Mouse (Mus musculus) lung, postnatal 14 days (tissue): Measurements from ENCODE around the gene Fam171a1.
A peak's percentile ranks its signal among the peaks of the same experiment; 100 is the strongest.
"Not testable (repeated sequence)": the region's sequence is repeated elsewhere in the genome, so short reads cannot be mapped to it uniquely, and the experiment has no call there.

Experiments
- DNase-seq: peaks from one replicate; pipeline ENCODE4 v3.0.0; 2021

Gene Fam171a1

DNA sequence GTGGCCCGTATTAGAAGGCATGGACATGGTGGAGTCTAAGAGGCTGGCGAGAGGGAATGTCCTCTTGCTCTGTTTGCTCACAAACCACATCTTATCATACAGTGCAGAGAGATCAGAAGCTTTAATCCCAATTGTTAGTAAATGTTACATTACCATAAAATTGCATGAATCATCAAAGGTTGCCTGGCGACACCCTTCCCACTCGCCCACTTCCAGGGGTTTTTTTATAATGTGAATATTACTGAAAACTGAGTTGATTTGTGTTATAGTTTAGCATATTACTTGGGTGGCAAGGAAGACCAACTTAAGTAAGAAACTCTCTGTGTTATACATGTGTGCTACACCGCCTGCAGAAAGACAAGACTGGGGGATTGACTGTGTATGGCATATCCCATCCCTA lies 60.9 kb downstream of the Fam171a1 start:
- DNase-seq, result no peak

DNA sequence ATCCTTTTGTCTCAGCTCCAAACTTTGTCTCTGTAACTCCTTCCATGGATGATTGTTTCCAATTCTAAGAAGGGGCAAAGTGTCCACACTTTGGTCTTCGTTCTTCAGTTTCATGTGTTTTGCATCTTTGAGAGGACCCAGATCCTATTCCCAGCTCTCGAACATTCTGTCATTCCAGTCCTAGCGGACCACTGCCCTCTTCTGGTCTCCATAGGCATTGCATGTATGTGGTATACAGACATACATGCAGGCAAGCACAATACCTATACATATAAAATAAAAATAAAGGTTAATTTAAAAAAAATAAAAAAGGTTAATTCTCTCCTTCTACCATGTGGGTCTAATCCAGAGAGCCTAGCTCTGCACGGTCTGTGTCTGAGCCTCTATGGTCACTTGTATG lies 62.0 kb downstream of the Fam171a1 start:
- DNase-seq, result not testable (repeated sequence)

DNA sequence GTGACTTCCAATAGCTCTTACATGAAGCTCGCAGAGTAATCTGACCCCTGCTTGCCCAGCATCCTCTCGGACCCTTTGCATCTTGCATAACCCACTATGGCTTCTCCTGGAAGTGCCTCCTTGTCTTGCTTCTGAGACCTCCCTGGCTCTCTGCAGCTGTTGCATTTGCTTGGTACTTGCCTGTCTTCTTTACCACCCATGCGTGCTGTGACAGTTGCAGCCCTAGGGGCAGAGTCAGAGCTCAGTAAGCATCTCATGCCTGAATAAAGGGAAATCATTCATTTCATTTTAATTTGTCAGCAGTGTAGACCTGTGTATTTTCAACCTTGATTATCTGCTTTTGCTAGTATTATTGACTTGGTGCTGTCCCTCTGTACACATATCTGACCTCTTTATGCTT lies 62.7 kb downstream of the Fam171a1 start:
- DNase-seq, result no peak

DNA sequence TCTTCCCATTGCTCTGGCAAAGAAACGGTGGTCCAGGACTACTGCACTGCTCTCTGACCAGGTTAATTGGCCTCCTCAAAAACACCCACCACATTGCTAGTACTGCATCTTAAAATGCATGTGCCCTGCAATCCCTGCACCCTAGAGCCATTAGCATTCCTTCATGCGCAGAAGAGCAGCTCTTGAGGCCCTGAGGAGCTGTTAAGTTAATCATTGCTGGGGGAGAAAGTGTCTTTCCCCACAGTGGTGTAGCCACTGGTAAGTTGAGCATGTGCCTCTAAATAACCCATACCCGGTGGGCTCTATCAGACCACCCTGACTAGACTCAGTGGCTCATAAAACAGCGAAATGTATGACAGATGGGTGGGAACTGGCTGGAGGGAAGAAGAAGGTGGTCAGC lies 66.5 kb downstream of the Fam171a1 start:
- DNase-seq, result no peak

DNA sequence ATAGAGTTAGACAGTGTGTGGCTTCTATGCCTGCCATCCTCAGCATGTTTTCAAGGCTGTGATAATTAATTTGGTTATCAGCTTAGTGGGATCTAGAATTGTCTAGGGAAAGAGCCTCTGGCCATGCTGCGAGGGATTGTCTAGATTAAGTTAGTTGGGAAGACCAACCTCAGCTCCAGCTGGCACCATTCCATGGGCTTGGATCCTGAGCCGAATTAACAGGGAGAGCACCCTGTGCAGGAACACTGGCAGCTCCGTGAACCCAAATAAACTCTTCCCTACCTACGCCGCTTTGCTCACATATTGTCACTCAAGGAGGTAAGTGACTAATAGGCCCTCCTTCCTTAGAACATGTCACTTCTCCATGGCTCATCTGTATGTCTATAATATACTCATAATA lies 69.6 kb downstream of the Fam171a1 start:
- DNase-seq, result no peak

DNA sequence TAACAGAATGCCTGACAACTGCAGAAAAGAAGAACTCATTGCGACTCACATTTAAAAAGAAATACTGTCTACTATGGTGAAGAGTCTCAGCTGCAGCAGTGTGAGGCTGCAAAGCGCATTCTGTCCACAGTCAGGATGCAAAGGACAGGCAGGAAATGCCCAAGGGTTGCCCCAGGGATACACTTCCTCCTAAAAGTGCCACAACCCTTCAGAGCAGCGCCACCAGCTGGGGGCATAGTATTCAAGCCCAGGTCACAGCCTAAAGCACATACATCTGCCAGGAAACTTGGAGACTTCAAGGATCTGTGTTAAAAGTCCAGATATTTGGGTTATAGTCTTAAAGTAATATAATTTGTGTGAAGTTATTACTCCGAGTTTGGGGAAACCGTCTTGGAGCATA lies 71.3 kb downstream of the Fam171a1 start:
- DNase-seq, result peak; percentile 47

DNA sequence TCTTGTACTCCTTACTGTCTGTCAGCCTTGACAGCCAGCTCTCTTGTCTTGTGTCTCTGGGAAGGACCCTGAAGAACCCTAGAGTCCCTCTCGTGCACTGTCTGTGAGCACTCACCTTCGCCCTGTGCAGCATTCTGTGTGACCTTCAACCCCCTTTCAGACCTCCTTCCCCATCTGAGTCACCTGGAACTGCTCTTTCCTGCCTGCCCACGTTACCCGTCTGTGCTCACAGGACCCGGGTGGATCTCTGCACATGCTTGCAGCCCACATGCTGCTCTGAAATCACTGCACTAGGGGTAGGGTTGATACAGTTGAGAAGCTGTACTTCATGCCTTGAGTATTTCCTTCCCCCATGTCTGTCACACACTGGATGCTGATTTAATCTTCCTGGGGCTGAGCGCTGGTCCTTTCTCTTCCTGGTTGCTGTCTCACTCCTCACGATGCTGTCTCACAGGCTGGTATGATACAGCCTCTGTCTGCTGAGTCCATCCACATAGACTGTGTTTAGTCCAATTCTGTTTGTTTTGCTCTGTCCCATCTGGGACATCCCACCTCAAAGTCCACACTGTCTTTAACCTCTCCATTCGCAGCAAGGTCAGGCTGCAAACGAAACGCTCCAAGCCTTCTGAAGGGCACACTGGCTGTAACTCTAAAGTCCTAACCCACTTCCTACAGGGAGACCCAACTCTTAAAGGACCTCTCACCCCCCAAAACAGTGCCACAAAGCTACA lies 74.9 kb downstream of the Fam171a1 start:
- no peak for DNase-seq

DNA sequence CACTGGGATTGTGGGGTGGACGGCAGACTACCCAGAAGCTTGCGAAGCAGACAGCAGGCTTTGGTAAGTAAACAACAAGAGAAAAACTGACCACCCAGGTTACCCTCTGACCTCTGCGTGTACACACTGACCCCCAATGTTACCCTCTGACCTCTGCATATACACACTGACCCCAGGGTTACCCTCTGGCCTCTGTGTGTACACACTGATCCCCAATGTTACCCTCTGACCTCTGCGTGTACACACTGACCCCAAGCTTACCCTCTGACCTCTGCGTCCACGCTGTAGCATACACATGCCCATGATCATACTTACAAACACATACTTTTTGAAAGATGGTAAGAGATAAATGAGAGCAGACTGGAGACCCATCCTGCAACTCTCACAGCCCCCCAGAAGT lies 77.1 kb downstream of the Fam171a1 start:
- no peak for DNase-seq

DNA sequence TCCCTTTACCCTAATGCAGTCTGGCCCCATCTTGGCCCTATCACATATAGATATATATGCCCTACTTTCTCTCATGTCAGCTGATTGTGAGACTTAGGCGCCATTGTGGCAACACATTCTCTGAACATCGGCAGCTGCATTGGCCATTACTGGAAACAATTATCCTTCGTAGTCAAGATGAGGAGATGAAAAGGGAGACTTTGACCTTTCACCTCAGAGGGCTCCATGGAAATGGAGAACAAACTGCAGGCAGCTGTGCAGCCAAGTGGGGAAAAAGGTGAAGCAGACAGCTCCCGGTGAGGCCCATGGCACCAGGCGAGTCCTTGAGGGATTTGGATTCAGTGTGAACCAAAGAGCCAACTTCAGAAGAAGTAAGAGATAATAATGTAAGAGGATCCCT lies 81.5 kb downstream of the Fam171a1 start:
- no peak for DNase-seq

DNA sequence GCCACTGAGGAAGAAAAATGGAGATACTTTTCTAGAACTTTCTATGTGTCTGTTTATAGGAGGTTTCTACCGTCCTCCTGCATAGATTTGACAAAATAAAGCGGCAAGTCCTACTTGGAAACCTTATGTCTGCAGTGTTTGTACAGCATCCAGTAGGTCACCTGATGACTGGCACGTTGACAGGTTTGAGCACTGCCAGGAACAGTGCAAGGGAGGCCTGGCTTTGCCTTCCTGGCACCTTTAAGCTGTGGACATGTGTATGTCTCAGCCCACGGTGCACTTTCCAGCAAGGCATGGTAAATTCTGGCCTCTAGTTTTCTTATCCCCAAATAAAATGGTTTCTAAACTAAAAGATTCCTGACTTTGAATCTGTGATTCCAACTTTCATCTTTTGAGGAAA lies 86.4 kb downstream of the Fam171a1 start:
- no peak for DNase-seq

DNA sequence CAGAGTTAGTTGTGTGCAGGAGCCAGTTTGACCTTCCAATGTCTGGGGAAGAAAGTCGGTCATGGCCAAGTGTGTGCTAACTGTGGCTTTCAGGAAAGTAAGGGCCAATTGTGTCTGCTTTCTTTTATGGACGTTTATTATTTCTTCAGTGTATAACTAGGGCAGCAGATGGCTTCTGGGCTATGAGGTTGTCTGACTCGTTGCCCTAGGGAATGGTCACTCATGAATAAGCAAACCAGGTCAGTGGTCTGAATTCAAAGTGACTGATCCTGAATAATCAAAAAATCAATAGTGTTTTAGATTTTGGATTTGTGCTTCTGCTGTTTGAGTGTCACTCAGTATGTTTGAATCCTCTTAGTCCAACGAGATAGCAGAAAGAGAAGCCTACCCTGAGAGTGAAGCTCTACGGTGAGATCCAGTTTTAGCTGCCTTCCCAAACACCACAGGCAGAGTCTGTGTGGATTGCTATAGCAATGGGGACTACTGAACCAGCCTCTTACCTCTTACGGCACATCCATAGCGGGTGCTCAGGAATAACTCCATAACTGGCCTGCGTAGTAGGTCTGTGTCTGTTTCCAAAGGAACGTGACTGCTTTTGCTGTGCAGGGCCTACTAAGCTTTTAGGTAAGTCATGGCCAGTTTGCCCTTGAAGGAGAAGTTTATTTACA lies 93.1 kb downstream of the Fam171a1 start:
- DNase-seq, result no peak

DNA sequence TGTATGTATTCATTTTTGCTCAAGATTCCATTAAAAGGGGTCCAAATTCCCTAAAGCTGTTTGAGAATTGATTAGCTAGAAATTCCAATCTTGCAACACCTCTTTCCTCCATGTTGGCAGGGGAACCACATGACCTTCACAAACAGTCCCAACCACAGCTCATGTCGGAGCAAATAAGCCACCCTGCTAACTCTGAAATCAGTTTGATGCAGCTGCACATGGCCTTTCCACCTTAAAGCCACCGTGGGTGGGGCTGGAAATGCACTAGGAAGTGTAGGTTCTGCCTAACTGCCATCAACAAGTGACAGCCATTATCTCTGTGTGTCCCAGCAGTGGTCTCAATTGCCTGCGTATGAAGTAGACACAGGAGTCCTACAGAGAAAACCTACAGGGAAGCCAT lies 101.5 kb downstream of the Fam171a1 start:
- no peak for DNase-seq

DNA sequence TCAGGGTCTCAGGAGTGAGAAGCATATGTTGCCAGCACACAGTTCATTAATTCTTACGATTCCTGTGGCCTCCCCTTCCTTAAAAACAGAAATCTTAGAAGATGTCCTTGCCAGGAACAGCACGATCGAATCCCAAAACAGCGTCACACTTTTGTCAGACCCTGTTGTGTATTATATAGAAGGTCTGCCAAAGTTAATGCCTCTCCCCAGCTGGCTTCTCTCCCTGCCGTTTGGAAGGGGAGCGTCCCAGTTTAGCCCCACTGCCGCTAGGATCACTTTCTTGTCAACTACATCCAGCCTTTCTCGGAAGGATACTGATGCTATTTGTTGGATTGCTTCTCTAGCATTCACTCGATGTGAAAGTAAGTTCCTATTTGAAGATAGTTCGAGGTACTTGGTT lies 102.6 kb downstream of the Fam171a1 start:
- no peak for DNase-seq

DNA sequence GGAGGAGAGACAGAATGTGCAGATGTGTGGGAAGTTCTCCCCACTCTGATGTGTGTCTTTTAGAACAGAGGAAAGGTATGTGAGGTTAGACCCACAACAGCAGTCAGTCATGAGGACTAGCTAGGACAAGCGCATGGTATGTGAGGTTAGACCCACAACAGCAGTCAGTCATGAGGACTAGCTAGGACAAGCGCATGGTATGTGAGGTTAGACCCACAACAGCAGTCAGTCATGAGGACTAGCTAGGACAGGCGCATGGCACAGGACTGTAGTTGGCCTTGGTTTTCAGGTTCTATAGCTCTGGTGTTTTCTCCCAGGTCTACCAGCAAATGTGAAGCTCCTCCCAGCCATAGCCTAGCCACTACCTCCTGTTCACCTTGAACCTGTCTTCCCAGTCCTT lies 103.6 kb downstream of the Fam171a1 start:
- DNase-seq, result not testable (repeated sequence)

DNA sequence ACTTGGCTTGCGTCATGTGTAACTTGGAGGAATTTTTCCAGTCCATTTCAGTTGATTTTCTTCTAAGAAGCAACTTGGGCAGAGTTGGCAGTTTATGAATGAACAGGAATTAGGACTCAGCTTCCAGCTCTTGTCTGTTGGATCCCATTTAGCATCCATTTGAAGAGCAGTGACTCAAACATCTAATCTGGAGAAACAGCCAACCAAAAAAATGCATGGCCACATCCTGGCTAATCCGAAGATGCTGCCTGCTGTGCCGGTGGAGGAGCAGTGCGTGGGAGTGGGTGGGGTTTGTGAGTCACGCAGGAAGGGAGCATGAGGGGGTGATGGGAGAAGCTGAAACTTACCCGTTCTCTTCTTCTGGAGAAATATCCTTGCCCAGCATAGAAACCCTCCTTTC lies 104.2 kb downstream of the Fam171a1 start:
- peak; percentile 11 for DNase-seq

DNA sequence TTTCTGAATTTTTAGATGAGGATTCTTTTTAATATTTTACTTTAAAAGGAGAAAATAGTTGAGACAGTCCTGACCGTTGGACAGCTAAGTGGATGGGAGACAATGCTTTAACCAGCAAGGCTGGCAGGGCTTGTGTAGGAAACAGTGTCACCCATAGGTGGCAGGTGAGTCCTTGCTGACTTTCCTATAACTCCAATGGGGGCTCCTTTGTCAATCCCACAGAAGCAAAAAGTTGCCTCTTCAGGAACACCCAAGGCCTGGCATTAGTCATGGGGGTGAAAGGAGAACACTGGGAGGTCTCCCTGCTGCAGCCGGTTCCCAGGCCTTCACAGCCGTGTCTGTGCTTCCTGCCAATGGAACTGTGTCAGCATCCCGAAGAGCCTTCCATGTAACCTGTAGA lies 114.5 kb downstream of the Fam171a1 start:
- DNase-seq, result peak; percentile 5

DNA sequence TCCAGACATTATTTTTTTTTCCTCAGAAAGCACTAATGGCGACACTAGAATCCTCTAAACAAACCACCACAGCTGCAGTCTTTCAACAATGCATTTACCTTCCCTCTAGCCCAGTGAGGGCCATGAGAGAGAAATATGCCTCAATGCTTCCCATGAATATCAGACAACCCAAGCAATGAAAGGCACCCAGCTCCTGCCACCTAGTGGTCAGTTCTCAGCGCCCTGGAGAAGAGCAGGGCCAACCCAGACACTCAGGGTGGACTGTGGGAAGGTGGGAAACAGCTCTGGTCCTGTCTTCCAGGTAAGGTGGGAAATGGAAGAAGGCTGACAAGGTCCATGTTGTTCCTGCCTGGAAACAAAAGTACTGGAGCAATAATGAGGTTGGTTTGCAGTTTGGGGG lies 115.0 kb downstream of the Fam171a1 start:
- DNase-seq, result peak; percentile 77

DNA sequence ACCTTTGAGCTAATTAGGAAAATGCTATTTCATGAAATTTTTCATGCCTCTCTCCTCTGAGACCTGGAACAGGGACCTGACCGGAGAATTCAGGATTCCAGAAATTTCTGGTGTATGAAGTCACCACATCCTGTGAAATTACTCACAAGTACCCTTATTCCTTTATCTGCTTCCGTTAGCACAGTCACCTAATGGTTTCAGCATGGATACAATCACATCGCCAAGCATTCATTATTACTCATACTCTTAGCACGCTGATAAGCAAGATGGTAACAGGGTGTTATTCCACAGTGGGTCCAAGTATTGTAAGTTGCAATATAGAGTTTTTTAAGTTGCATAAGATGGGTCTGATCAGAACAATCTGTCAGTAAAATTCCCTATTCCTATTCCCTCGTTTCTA lies 125.2 kb downstream of the Fam171a1 start:
- no peak for DNase-seq

DNA sequence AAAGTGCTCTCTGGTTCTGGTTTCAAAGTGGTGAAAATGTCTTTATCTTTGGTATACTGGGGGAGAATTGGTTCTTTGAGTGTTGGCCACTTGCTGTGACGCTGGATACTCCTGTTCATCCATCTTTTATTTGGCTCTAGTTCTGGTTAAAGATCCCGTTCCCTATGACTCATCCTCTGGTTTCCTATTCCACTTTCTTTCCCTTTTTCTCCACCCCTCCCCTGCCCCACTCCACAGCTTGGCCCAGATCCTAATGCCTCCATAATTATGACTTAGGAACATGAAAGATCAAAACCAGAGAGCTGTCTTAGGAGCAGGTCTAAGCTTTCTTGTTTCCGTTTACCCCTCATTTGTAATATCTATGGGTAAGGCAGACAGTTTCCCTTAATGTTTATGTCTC lies 130.2 kb downstream of the Fam171a1 start:
- no peak for DNase-seq

DNA sequence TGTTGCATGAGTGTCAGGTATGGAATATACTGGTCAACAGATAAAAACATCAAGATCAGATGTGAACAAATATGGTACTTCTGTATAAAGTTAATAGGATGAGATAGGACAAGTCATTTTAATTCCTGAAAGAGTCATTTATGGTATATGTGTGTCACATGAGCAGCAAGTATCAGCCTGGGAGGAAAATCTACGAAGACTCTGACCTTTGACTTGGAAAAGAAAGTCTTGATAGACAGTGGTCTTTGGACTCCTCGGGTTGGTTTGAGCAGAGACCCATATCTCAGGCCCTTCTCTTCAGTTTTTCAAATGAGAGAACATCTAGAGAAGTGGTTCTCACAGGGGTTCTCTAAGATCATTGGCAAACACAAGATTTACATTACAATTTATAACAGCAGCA lies 137.3 kb downstream of the Fam171a1 start:
- DNase-seq, result no peak

DNA sequence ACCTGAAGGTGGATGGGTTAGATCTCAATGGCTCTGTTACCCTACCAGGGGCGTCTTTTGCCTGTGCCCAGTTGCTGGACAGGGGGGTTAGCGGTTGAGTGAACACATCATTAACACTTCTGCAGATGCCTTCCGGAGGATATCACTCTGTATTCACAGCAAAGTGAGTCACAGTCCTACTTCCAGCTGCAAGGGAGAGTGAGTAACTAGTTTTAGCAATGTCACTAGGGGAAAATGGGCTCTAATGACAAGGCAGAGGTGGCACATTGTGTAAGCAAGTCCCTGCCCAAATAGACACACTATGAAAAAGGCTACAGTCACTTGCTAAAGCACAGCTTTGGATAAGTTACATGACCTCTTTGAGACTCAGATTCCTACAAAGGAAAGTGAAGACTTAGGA lies 152.4 kb downstream of the Fam171a1 start:
- no peak for DNase-seq

DNA sequence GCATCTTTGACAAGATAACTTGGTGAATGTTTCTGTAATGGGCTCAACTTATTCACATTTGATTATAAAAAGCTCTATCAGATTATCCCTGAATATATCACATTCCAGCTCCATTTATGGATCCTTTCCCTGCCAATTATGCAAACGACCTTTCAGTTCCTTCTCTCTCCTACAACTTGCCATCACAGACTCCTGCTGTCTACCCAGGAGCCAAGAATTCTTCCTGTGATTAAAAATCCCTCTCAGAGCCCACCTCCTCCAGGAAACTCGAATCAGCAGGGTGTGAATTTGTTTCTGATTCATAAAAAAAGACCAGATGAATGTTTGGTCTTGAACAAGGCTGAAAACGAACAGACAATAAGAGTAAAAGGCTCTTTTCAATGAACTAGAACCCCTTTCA lies 153.9 kb downstream of the Fam171a1 start:
- DNase-seq, result no peak

DNA sequence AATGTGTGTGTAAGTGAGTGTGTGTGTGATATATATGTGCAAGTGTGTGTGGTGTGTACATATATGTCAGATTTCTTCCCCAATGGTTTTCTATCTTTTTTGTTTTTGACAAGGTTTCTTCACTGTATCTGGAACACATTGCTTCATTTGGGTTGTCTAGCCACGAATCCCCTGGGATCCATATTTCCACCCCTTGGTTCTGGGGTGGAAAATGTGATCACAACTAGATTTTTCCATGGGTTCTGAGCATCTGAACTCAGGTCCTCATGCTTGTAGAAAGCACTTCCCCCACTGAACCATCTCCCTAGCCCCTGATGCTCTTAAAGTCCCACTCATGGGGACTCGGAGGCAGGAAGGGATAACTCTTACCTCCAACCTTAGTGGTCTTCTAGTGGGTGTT lies 159.3 kb downstream of the Fam171a1 start:
- DNase-seq, result no peak

DNA sequence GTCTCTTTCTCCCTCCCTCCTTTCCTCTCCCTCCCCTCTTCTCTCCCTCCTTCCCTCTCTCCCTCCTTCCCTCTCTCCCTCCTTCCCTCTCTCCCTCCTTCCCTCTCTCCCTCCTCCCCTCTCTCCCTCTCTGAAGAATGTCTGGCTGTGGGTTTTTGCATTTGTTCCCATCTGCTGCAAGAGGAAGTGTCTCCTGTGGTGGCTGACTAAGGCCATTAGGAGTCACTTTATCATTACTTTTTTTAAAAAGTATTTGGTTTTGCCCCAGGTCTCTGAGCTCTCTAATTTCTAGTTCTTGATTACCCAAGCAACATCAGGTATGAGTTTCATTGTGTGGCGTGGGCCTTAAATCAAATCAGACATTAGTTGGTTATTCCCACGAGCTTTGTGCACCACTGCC lies 162.1 kb downstream of the Fam171a1 start:
- DNase-seq, result no peak
